Mouse (Mus musculus): ENCODE results near the gene Tgm7.

Gene Tgm7

GRCm38 (mm10) chr2:121074747-121075146 is 34.8 kb downstream of the Tgm7 start:
- DNase-seq (ENCODE audit: low read depth, low spot score) = no peak

- DNase-seq (ENCODE audit: low read depth, low spot score) = no peak
These were observed 37.7 kb downstream of the Tgm7 start for GRCm38 (mm10) chr2:121071871-121072270.

- no peak for DNase-seq (ENCODE audit: low read depth, low spot score)
These were observed 40.1 kb downstream of the Tgm7 start for GRCm38 (mm10) chr2:121069506-121069905.

- DNase-seq (ENCODE audit: low read depth, low spot score) = no peak
These were observed 42.5 kb downstream of the Tgm7 start for GRCm38 (mm10) chr2:121067116-121067515.

GRCm38 (mm10) chr2:121061315-121061714 is 48.3 kb downstream of the Tgm7 start:
- no peak for DNase-seq (ENCODE audit: low read depth, low spot score)

GRCm38 (mm10) chr2:121057997-121058396 is 51.6 kb downstream of the Tgm7 start:
- no peak for DNase-seq (ENCODE audit: low read depth, low spot score)

- no peak for DNase-seq (ENCODE audit: low read depth, low spot score)
These were observed 53.7 kb downstream of the Tgm7 start for GRCm38 (mm10) chr2:121055915-121056314.

- no peak for DNase-seq (ENCODE audit: low read depth, low spot score)
These were observed 55.5 kb downstream of the Tgm7 start for GRCm38 (mm10) chr2:121054060-121054459.

- no peak for DNase-seq (ENCODE audit: low read depth, low spot score)
These were observed 57.4 kb downstream of the Tgm7 start for GRCm38 (mm10) chr2:121052176-121052575.

- peak; percentile 55 for DNase-seq (ENCODE audit: low read depth, low spot score)
These were observed 63.9 kb downstream of the Tgm7 start for GRCm38 (mm10) chr2:121045653-121046052.

All from ES-CJ7 (cell line).